Mouse (Mus musculus): ENCODE data around the gene Ccdc106. TPM values are rescaled to one million over a fixed set of nuclear protein-coding genes. Genes with fewer than 3 reads are reported as not detected.

The Ccdc106 gene
- polyA plus RNA-seq, 2 experiments: 36.7 to 48.1 TPM

DNA sequence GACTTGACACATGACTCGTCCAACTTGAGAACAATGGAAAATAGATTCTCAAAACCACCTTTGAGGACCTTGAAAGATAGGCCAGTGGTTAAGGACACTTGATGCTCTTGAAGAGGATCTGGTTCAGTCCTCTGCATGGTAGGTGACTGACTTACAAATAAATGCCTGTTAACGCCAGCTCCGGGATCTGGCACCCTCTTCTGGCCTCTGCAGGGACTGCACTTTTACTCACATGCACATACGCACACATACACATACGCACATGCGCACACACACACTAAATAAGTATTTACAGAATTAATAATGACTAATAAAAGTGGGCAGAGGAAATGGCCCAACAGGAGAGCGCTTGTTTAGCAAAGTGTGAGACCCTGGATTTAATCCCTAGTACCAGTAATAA, 43.5 kb upstream of the Ccdc106 start:
- Histone ChIP-seq H3K9ac (ENCODE audit: low read depth, low read length, severe bottlenecking) (no peak overlapping the region), H3K9me3 (ENCODE audit: control insufficient read depth, low read length) (no peaks in the 10 kb centered on the region), H3K4me1 (ENCODE audit: control insufficient read depth, insufficient read depth, low read length) (no peaks in the 10 kb centered on the region), H3K36me3 (ENCODE audit: control insufficient read depth, insufficient read depth, low read length) (no peaks in the 10 kb centered on the region), H3K27me3 (ENCODE audit: control insufficient read depth, insufficient read depth, low read length) (no peaks in the 10 kb centered on the region), H3K27ac (replicated peaks; ENCODE audit: low read depth, low read length) (no peak overlapping the region), H3K4me3 (replicated peaks; ENCODE audit: low read length) (no peak overlapping the region), H3K4me2 (replicated peaks; ENCODE audit: low read depth, low read length, severe bottlenecking) (no peak overlapping the region)
- DNase-seq (ENCODE audit: low spot score) (no peak), ATAC-seq (ENCODE audit: low FRiP score, low read depth) (no peak)
- no peak for TF ChIP-seq POLR2A (IDR thresholded peaks at IDR 0.05; ENCODE audit: borderline replicate concordance, extremely low read depth, insufficient read depth, insufficient read length)
- WGBS: 91% methylated on average over 7 of the region's 7 CpGs

- Histone ChIP-seq H3K27ac (replicated peaks; ENCODE audit: low read depth, low read length) (no peak overlapping the region), H3K9me3 (ENCODE audit: control insufficient read depth, low read length) (0 out of 2 replicates have a peak, but pooled peaks cover 3% of the 10 kb centered on the region), H3K4me3 (replicated peaks; ENCODE audit: low read length) (no peak overlapping the region), H3K27me3 (ENCODE audit: control insufficient read depth, insufficient read depth, low read length) (peaks cover under 1% of the 10 kb centered on the region; the same call in 1 of the 2 replicates), H3K9ac (ENCODE audit: low read depth, low read length, severe bottlenecking) (no peak overlapping the region), H3K36me3 (ENCODE audit: control insufficient read depth, insufficient read depth, low read length) (peaks cover 17% of the 10 kb centered on the region), H3K4me2 (replicated peaks; ENCODE audit: low read depth, low read length, severe bottlenecking) (no peak overlapping the region), H3K4me1 (ENCODE audit: control insufficient read depth, insufficient read depth, low read length) (no peaks in the 10 kb centered on the region)
- TF ChIP-seq POLR2A (IDR thresholded peaks at IDR 0.05; ENCODE audit: borderline replicate concordance, extremely low read depth, insufficient read depth, insufficient read length): no peak
- DNase-seq (ENCODE audit: low spot score) (no peak), ATAC-seq (ENCODE audit: low FRiP score, low read depth) (no peak)
- WGBS: 68% methylated on average over 2 of the region's 2 CpGs
Measured at GRCm38 (mm10) chr7:4988250-4988649, 32.1 kb upstream of the Ccdc106 start.

- H3K9me3 ChIP-seq (ENCODE audit: control insufficient read depth, low read length): 0 out of 2 replicates have a peak, but pooled peaks cover 3% of the 10 kb centered on the region
- no peak for TF ChIP-seq POLR2A (IDR thresholded peaks at IDR 0.05; ENCODE audit: borderline replicate concordance, extremely low read depth, insufficient read depth, insufficient read length)
- H3K4me2 ChIP-seq (replicated peaks; ENCODE audit: low read depth, low read length, severe bottlenecking): no peak overlapping the region; the same call in 1 of the 2 replicates
- H3K27ac ChIP-seq (replicated peaks; ENCODE audit: low read depth, low read length): no peak overlapping the region
- no peak for ATAC-seq (ENCODE audit: low FRiP score, low read depth)
- peak overlapping the region; percentile 7; the same call in 1 of the 2 replicates for H3K4me3 ChIP-seq (replicated peaks; ENCODE audit: low read length)
- no peak for DNase-seq (ENCODE audit: low spot score)
- H3K9ac ChIP-seq (ENCODE audit: low read depth, low read length, severe bottlenecking): no peak overlapping the region
- H3K4me1 ChIP-seq (ENCODE audit: control insufficient read depth, insufficient read depth, low read length): peaks cover 17% of the 10 kb centered on the region
- H3K27me3 ChIP-seq (ENCODE audit: control insufficient read depth, insufficient read depth, low read length): peaks cover 16% of the 10 kb centered on the region
- peaks cover 24% of the 10 kb centered on the region for H3K36me3 ChIP-seq (ENCODE audit: control insufficient read depth, insufficient read depth, low read length)
- 45% methylated on average over 36 of the region's 55 CpGs for WGBS
Measured at GRCm38 (mm10) chr7:4993347-4993998, 26.9 kb upstream of the Ccdc106 start.

DNA sequence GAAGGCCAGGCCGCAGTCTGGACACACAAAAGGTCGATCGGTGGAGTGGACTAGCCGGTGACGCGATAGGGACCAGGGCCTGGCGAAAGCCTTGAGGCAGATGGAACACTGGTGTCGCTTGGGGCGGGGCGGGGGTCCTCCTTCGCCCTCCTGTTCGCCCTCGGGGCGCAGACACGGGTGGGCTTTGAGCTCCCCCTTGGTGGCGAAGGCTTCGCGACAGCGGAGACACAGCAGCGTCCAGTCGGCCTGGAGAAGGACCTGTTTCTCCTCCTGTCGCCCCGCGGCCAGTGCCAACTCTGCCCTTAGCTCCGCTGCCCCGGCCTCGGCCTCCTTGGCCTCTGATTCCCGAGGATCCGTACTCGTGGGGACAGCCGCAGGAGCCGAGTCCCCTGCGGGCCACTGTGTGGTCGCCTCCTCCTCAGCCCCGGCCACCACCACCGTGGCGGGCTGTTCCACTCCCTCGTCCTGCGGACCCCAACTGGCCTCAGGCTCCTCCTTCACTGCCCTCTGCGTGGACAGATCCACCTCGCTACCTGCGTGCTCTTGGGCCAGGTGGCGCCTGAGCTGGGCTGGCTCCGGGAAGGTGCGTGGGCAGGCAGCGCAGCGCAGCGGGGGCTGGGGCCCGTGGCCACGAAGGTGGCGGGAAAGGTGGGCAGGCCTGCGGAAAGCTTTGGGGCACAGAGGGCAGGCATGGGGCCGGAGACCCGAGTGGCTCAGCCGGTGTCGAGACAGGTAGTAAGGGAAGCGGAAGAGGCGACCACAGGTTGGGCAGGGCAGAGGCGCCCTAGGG, 26.2 kb upstream of the Ccdc106 start:
- TF ChIP-seq POLR2A (IDR thresholded peaks at IDR 0.05; ENCODE audit: borderline replicate concordance, extremely low read depth, insufficient read depth, insufficient read length): no peak

GRCm38 (mm10) chr7:4995268-4996002, 24.9 kb upstream of the Ccdc106 start:
- 0 out of 2 replicates have a peak, but pooled peaks cover 3% of the 10 kb centered on the region for H3K9me3 ChIP-seq (ENCODE audit: control insufficient read depth, low read length)
- H3K27ac ChIP-seq (replicated peaks; ENCODE audit: low read depth, low read length): no peak overlapping the region
- WGBS: 7% methylated on average over 19 of the region's 19 CpGs
- peaks cover 16% of the 10 kb centered on the region for H3K27me3 ChIP-seq (ENCODE audit: control insufficient read depth, insufficient read depth, low read length)
- H3K9ac ChIP-seq (ENCODE audit: low read depth, low read length, severe bottlenecking): peak overlapping the region; percentile 72
- ATAC-seq (ENCODE audit: low FRiP score, low read depth) (peak; percentile 66), DNase-seq (ENCODE audit: low spot score) (no peak)
- peak overlapping the region; percentile 55 for H3K4me3 ChIP-seq (replicated peaks; ENCODE audit: low read length)
- no peak for TF ChIP-seq POLR2A (IDR thresholded peaks at IDR 0.05; ENCODE audit: borderline replicate concordance, extremely low read depth, insufficient read depth, insufficient read length)
- peak overlapping the region; percentile 81 for H3K4me2 ChIP-seq (replicated peaks; ENCODE audit: low read depth, low read length, severe bottlenecking)
- H3K4me1 ChIP-seq (ENCODE audit: control insufficient read depth, insufficient read depth, low read length): peaks cover 17% of the 10 kb centered on the region
- H3K36me3 ChIP-seq (ENCODE audit: control insufficient read depth, insufficient read depth, low read length): peaks cover 24% of the 10 kb centered on the region

More for the DNA sequence above, 26.2 kb upstream of the Ccdc106 start:
- H3K9me3 ChIP-seq (ENCODE audit: control insufficient read depth, low read length): 0 out of 2 replicates have a peak, but pooled peaks cover 3% of the 10 kb centered on the region
- peak overlapping the region; percentile 81 for H3K4me2 ChIP-seq (replicated peaks; ENCODE audit: low read depth, low read length, severe bottlenecking)
- 52% methylated on average over 56 of the region's 59 CpGs for WGBS
- no peak overlapping the region; the same call in 1 of the 2 replicates for H3K9ac ChIP-seq (ENCODE audit: low read depth, low read length, severe bottlenecking)
- H3K27me3 ChIP-seq (ENCODE audit: control insufficient read depth, insufficient read depth, low read length): peaks cover 16% of the 10 kb centered on the region
- DNase-seq (ENCODE audit: low spot score): no peak
- no peak overlapping the region for H3K27ac ChIP-seq (replicated peaks; ENCODE audit: low read depth, low read length)
- peaks cover 24% of the 10 kb centered on the region for H3K36me3 ChIP-seq (ENCODE audit: control insufficient read depth, insufficient read depth, low read length)
- H3K4me3 ChIP-seq (replicated peaks; ENCODE audit: low read length): peak overlapping the region; percentile 7; the same call in 1 of the 2 replicates
- no peak for ATAC-seq (ENCODE audit: low FRiP score, low read depth)
- H3K4me1 ChIP-seq (ENCODE audit: control insufficient read depth, insufficient read depth, low read length): peaks cover 17% of the 10 kb centered on the region

Data from limb, embryonic 14.5 days (tissue).